Mouse (Mus musculus): Measurements from ENCODE around the gene Obscn. TPM values are rescaled to one million over a fixed set of nuclear protein-coding genes. Genes with fewer than 3 reads are reported as not detected.
A peak's percentile ranks its signal among the peaks of the same experiment; 100 is the strongest.

Obscn gene
- 1 to 10 TPM; 1.5 to 1.9 TPM for total RNA-seq (2021)
- long read RNA-seq, experiment 1: 0 reads
- long read RNA-seq, experiment 2: 0 reads

- intact Hi-C loops (cut with DNase I): no loop called here
- DNase-seq (ENCODE audit: low spot score in 2 of 2): peak in 1 of 2 experiments; percentile 20
Measured at GRCm38 (mm10) chr11:59135904-59136452, at the start of gene Obscn. Obscn (minus strand) TSS chr11:59136402.

- no peak for DNase-seq (ENCODE audit: low spot score in 2 of 2)
- intact Hi-C loops (cut with DNase I): loop anchor here (10.0 kb wide), 1 partner anchor 211 kb away; the partner anchor contains the start of gene Trim11
Measured at GRCm38 (mm10) chr11:59185490-59185889, 49.3 kb upstream of the Obscn start.

GRCm38 (mm10) chr11:59183821-59184220 lies 47.6 kb upstream of the Obscn start:
- intact Hi-C loops (cut with DNase I): loop anchor here (5.0 to 10.0 kb wide), 2 partner anchors 87 to 209 kb away; partner anchors contain the start of gene Trim11

GRCm38 (mm10) chr11:59182864-59183331 lies 46.7 kb upstream of the Obscn start, which contains the start of gene Gjc2:
Gjc2 (minus strand) TSS chr11:59183213.
- no peak for DNase-seq (ENCODE audit: low spot score in 2 of 2)
- intact Hi-C loops (cut with DNase I): loop anchor here (5.0 to 10.0 kb wide), 2 partner anchors 86 to 208 kb away; partner anchors contain the start of gene Trim11

More at GRCm38 (mm10) chr11:59183821-59184220, 47.6 kb upstream of the Obscn start:
- DNase-seq (ENCODE audit: low spot score in 2 of 2): peak; percentile 61 to 76

- DNase-seq (ENCODE audit: low spot score in 2 of 2): no peak
- intact Hi-C loops (cut with DNase I): no loop called here
Measured at GRCm38 (mm10) chr11:59176921-59177320, 40.7 kb upstream of the Obscn start.

GRCm38 (mm10) chr11:59176475-59176874 lies 40.3 kb upstream of the Obscn start:
- intact Hi-C loops (cut with DNase I): no loop called here
- DNase-seq (ENCODE audit: low spot score in 2 of 2): no peak

GRCm38 (mm10) chr11:59174189-59174838 lies 38.1 kb upstream of the Obscn start:
- intact Hi-C loops (cut with DNase I): no loop called here
- no peak for DNase-seq (ENCODE audit: low spot score in 2 of 2)

GRCm38 (mm10) chr11:59170549-59170948 lies 34.3 kb upstream of the Obscn start:
- intact Hi-C loops (cut with DNase I): no loop called here
- no peak for DNase-seq (ENCODE audit: low spot score in 2 of 2)

GRCm38 (mm10) chr11:59169807-59170206 lies 33.6 kb upstream of the Obscn start:
- intact Hi-C loops (cut with DNase I): no loop called here
- DNase-seq (ENCODE audit: low spot score in 2 of 2): no peak

GRCm38 (mm10) chr11:59165616-59166241 lies 29.5 kb upstream of the Obscn start:
- no peak for DNase-seq (ENCODE audit: low spot score in 2 of 2)
- intact Hi-C loops (cut with DNase I): no loop called here

GRCm38 (mm10) chr11:59164384-59164783 lies 28.2 kb upstream of the Obscn start:
- DNase-seq (ENCODE audit: low spot score in 2 of 2): no peak
- intact Hi-C loops (cut with DNase I): no loop called here

- intact Hi-C loops (cut with DNase I): no loop called here
- DNase-seq (ENCODE audit: low spot score in 2 of 2): peak; percentile 99
Measured at GRCm38 (mm10) chr11:59163255-59164236, 27.3 kb upstream of the Obscn start, which contains the start of gene Iba57. Iba57 (minus strand) TSS chr11:59163739.

- intact Hi-C loops (cut with DNase I): no loop called here
- peak in 1 of 2 experiments; percentile 15 for DNase-seq (ENCODE audit: low spot score in 2 of 2)
Measured at GRCm38 (mm10) chr11:59162443-59163254, 26.4 kb upstream of the Obscn start.

GRCm38 (mm10) chr11:59161398-59161797 lies 25.2 kb upstream of the Obscn start:
- intact Hi-C loops (cut with DNase I): no loop called here
- DNase-seq (ENCODE audit: low spot score in 2 of 2): no peak

- intact Hi-C loops (cut with DNase I): no loop called here
Measured at GRCm38 (mm10) chr11:59159558-59159957, 23.4 kb upstream of the Obscn start.

GRCm38 (mm10) chr11:59159099-59159498 lies 22.9 kb upstream of the Obscn start:
- no peak for DNase-seq (ENCODE audit: low spot score in 2 of 2)
- intact Hi-C loops (cut with DNase I): no loop called here

More at GRCm38 (mm10) chr11:59159558-59159957, 23.4 kb upstream of the Obscn start:
- no peak for DNase-seq (ENCODE audit: low spot score in 2 of 2)

- intact Hi-C loops (cut with DNase I): no loop called here
- DNase-seq (ENCODE audit: low spot score in 2 of 2): no peak
Measured at GRCm38 (mm10) chr11:59155900-59156299, 19.7 kb upstream of the Obscn start.

GRCm38 (mm10) chr11:59154220-59154619 lies 18.0 kb upstream of the Obscn start:
- intact Hi-C loops (cut with DNase I): no loop called here
- DNase-seq (ENCODE audit: low spot score in 2 of 2): no peak

Measured in left cerebral cortex, postnatal 14 days (tissue).